Mouse (Mus musculus) stomach, embryonic 15.5 days (tissue): Measurements from ENCODE around the gene Gm27021. TPM values are rescaled to one million over a fixed set of nuclear protein-coding genes. Genes with fewer than 3 reads are reported as not detected.

Source experiments
- ATAC-seq: fragments of 200-750 bp; cut with Nextera tagmentation; 2 replicates; pipeline ENCODE4 v1.8.0; 2017; ENCODE audit warnings: low read depth, moderate number of reproducible peaks, moderate TSS enrichment; ENCODE audit not compliant: insufficient read depth, low FRiP score
- H3K27ac ChIP-seq: fragments of 300-500 bp; sonication (generic); 2 replicates; pipeline ENCODE4 v1.5.1; 2015; ENCODE audit warnings: mild to moderate bottlenecking, inconsistent platforms
- H3K27me3 ChIP-seq: fragments of 300-500 bp; sonication (generic); replicated peaks from 2 replicates; pipeline ENCODE4 v1.6.1; 2015; ENCODE audit warnings: inconsistent platforms
- H3K36me3 ChIP-seq: fragments of 300-500 bp; sonication (generic); 2 replicates; pipeline ENCODE4 v1.6.1; 2015; ENCODE audit warnings: inconsistent platforms
- H3K4me1 ChIP-seq: fragments of 300-500 bp; sonication (generic); 2 replicates; pipeline ENCODE4 v1.6.1; 2015; ENCODE audit warnings: inconsistent platforms
- H3K4me2 ChIP-seq: fragments of 300-500 bp; sonication (generic); 2 replicates; pipeline ENCODE4 v1.6.1; 2015; ENCODE audit warnings: mild to moderate bottlenecking, inconsistent platforms
- H3K4me3 ChIP-seq: fragments of 300-500 bp; sonication (generic); replicated peaks from 2 replicates; pipeline ENCODE4 v1.5.1; 2015; ENCODE audit warnings: inconsistent platforms
- H3K9ac ChIP-seq: fragments of 300-500 bp; sonication (generic); 2 replicates; pipeline ENCODE4 v1.6.1; 2015; ENCODE audit warnings: inconsistent platforms
- H3K9me3 ChIP-seq: fragments of 300-500 bp; sonication (generic); 2 replicates; pipeline ENCODE4 v1.6.1; 2016; ENCODE audit warnings: inconsistent platforms
- WGBS: fragments of 180-500 bp; shearing (Covaris S2); methylation state at CpG from one replicate; pipeline ENCODE4 v1.1.7; 2015; 5-methylcytosine and 5-hydroxymethylcytosine counted together
- polyA plus RNA-seq: library from polyadenylated mRNA; unstranded; fragments of >200 nt; fragmentation: Nextera tagmentation; extraction: Ambion mirVana; gene quantifications from 2 replicates; pipeline ENCODE4 v1.2.1, GENCODE M21; 2015

The Gm27021 gene
- polyA plus RNA-seq, 1 experiment from 2014 or later = 2.0 TPM

DNA sequence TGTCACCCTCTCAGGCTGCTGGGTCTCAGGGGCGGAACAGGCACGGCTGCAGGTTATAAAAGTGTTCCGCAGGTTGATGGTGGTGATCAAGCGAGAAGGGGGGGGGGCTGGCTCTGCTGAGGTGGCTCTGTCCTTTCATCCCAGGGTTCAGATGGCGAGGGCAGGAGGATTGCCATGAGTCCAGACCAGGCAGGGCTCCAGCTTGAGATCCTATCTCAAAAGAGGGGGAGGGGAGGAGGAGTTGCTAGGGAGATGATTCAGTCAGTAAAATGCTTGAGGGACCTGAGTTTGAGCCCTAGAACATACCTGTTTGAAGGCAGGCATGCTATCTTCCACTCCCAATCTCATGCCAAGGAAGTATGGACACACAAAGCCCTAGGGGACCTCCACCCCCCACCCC, 107.3 kb downstream of the Gm27021 start:
- no peak overlapping the region for H3K4me2 ChIP-seq
- no peaks in the 10 kb centered on the region for H3K36me3 ChIP-seq
- no peaks in the 10 kb centered on the region for H3K27me3 ChIP-seq
- H3K9me3 ChIP-seq = no peaks in the 10 kb centered on the region
- no peak overlapping the region for H3K9ac ChIP-seq
- no peak for ATAC-seq
- H3K4me3 ChIP-seq = no peak overlapping the region
- peaks cover 58% of the 10 kb centered on the region for H3K4me1 ChIP-seq
- no peak overlapping the region for H3K27ac ChIP-seq
- 90% methylated on average over 5 of the region's 5 CpGs for WGBS

DNA sequence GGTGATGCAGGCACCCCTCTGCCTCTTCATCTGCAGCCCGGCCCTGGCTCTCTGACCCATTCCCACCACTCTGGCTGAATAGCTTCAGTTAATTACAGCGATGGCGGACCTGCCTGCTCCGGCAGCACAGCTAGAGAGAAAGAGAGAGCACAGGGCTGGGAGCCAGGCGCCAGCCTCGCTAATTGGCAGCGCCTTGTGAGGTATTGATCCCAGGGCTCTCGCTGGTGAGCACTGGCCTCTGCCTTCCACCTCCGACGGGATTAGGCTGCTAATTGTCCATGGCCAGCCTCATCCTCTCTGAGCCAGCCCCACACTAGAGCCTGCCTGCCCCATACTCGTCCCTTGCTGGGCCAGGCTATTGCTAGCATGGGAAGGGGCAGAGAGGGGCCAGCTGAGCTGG, 108.2 kb downstream of the Gm27021 start:
- no peaks in the 10 kb centered on the region for H3K27me3 ChIP-seq
- H3K36me3 ChIP-seq = 0 out of 2 replicates have a peak, but pooled peaks cover 4% of the 10 kb centered on the region
- no peak for ATAC-seq
- H3K27ac ChIP-seq = no peak overlapping the region
- 63% methylated on average over 11 of the region's 11 CpGs for WGBS
- no peak overlapping the region for H3K4me2 ChIP-seq
- H3K9me3 ChIP-seq = no peaks in the 10 kb centered on the region
- H3K4me1 ChIP-seq = peaks cover 51% of the 10 kb centered on the region
- no peak overlapping the region for H3K9ac ChIP-seq
- H3K4me3 ChIP-seq = no peak overlapping the region

Other genes with a start within 250 kb of the Gm27021 start
- 88.1 and 94.7 TPM in 2 replicates for gene Gins2, start 78.8 kb downstream of the Gm27021 start, polyA plus RNA-seq
- 2.4 and 3.8 TPM in 2 replicates for gene 1190005I06Rik, start 20.4 kb downstream of the Gm27021 start, polyA plus RNA-seq
- 1,112 and 1,167 TPM in 2 replicates for gene Cox4i1, start 143 bp upstream of the Gm27021 start, polyA plus RNA-seq
- 208 and 227 TPM in 2 replicates for gene Emc8, start 494 bp upstream of the Gm27021 start, polyA plus RNA-seq
- gene Irf8, start 68.3 kb upstream of the Gm27021 start, polyA plus RNA-seq = 21.8 and 23.0 TPM in 2 replicates